ENCODE assay signal across 16 mouse cellular contexts in the genomic region with DNA sequence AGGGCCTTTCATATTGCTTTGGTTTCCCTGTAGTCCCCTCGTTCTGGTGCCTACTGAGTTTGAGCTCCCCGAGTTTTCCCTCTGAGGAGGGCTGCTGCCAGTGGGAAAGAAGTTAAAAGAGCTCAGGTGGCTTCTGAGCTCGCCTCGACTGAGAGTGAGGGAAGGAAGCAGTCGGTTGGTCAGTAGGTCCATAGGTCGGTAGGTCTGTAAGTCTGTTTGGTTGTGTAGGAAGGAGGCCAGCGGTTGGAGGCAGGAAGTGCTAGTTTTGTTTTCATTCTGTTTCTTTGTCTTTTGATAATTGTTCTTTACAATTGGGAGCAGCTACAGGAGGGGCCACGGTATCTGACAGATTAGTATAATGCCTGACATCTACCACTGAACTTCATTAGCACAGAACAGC. TPM values are rescaled to one million over a fixed set of nuclear protein-coding genes. Genes with fewer than 3 reads are reported as not detected.
DNase-seq lines count a peak whose midpoint lies in the region; ATAC-seq and TF ChIP-seq lines count a peak whose summit lies in the region.
"Had no signal": no experiment of that assay in that cellular context is flagged by ENCODE, and none has a peak within 500 bp of the region (broad histone marks: within the 10 kb centered on the region; RNA-seq: fewer than 3 reads in every experiment).

No protein-coding gene starts in this region.

- H3K9ac ChIP-seq in forebrain, embryonic 13.5 days: 0 out of 2 replicates have a peak overlapping the region, but pooled peaks have one; percentile 30
- H3K9ac ChIP-seq in stomach, embryonic 16.5 days (ENCODE audit: low read length): no peak overlapping the region
- no peak overlapping the region for H3K9ac ChIP-seq in heart, embryonic 12.5 days
- H3K9ac ChIP-seq: heart, embryonic 15.5 days had no signal

- peaks cover 13% of the 10 kb centered on the region for H3K4me1 ChIP-seq in forebrain, embryonic 13.5 days
- H3K4me1 ChIP-seq in limb, embryonic 10.5 days: peaks cover 8% of the 10 kb centered on the region; the same call in 1 of the 2 replicates
- no peaks in the 10 kb centered on the region; the same call in 1 of the 2 replicates for H3K4me1 ChIP-seq in stomach, embryonic 16.5 days (ENCODE audit: control insufficient read depth, insufficient read depth, low read length)
- peaks cover 10% of the 10 kb centered on the region for H3K4me1 ChIP-seq in heart, embryonic 12.5 days (replicated peaks)

- H3K9me3 ChIP-seq in forebrain, embryonic 13.5 days (replicated peaks): no peaks in the 10 kb centered on the region
- no peaks in the 10 kb centered on the region for H3K9me3 ChIP-seq in limb, embryonic 10.5 days (replicated peaks)
- no peaks in the 10 kb centered on the region for H3K9me3 ChIP-seq in stomach, embryonic 16.5 days (replicated peaks; ENCODE audit: control insufficient read depth, low read length)
- no peaks in the 10 kb centered on the region for H3K9me3 ChIP-seq in heart, embryonic 12.5 days (replicated peaks)
- H3K9me3 ChIP-seq: heart, embryonic 15.5 days; megakaryocyte, embryonic 14.5 days had no signal

- no peak for TF ChIP-seq CTCF in layer of hippocampus, adult 2 months (conservative IDR thresholded peaks at IDR 0.05)

- 0 out of 2 replicates have a peak overlapping the region, but pooled peaks have one; percentile 10 for H3K4me2 ChIP-seq in forebrain, embryonic 13.5 days
- H3K4me2 ChIP-seq in stomach, embryonic 16.5 days (ENCODE audit: low read depth, low read length): no peak overlapping the region
- H3K4me2 ChIP-seq in heart, embryonic 12.5 days: no peak overlapping the region
- H3K4me2 ChIP-seq: heart, embryonic 15.5 days had no signal

- no peak overlapping the region for H3K4me3 ChIP-seq in layer of hippocampus, adult 2 months
- H3K4me3 ChIP-seq in forebrain, embryonic 13.5 days: no peak overlapping the region
- H3K4me3 ChIP-seq in limb, embryonic 10.5 days: no peak overlapping the region
- no peak overlapping the region for H3K4me3 ChIP-seq in stomach, embryonic 16.5 days (replicated peaks; ENCODE audit: low read length)
- no peak overlapping the region for H3K4me3 ChIP-seq in heart, embryonic 12.5 days
- H3K4me3 ChIP-seq: erythroblast, embryonic 14.5 days; heart, embryonic 15.5 days; megakaryocyte, embryonic 14.5 days had no signal

- WGBS in forebrain, embryonic 13.5 days: 19% methylated on average over 8 of the region's 8 CpGs
- WGBS in limb, embryonic 10.5 days: 77% methylated on average over 8 of the region's 8 CpGs
- WGBS in stomach, embryonic 16.5 days: 64% methylated on average over 8 of the region's 8 CpGs
- 70% methylated on average over 8 of the region's 8 CpGs for WGBS in heart, embryonic 12.5 days

- peak overlapping the region; percentile 37; the same call in 1 of the 2 replicates for H3K27ac ChIP-seq in layer of hippocampus, adult 2 months
- peak overlapping the region; percentile 65 for H3K27ac ChIP-seq in forebrain, embryonic 13.5 days
- peak overlapping the region; percentile 39; the same call in 1 of the 2 replicates for H3K27ac ChIP-seq in limb, embryonic 10.5 days
- H3K27ac ChIP-seq in stomach, embryonic 16.5 days (ENCODE audit: low read length): peak overlapping the region; percentile 2; the same call in 1 of the 2 replicates
- H3K27ac ChIP-seq in heart, embryonic 12.5 days (ENCODE audit: poor library complexity, severe bottlenecking): no peak overlapping the region
- H3K27ac ChIP-seq: heart, embryonic 15.5 days had no signal

- no peaks in the 10 kb centered on the region for H3K27me3 ChIP-seq in forebrain, embryonic 13.5 days
- no peaks in the 10 kb centered on the region for H3K27me3 ChIP-seq in limb, embryonic 10.5 days (ENCODE audit: low read depth, poor library complexity, severe bottlenecking)
- H3K27me3 ChIP-seq in stomach, embryonic 16.5 days (ENCODE audit: control insufficient read depth, insufficient read depth, low read length): no peaks in the 10 kb centered on the region
- no peaks in the 10 kb centered on the region for H3K27me3 ChIP-seq in heart, embryonic 12.5 days (replicated peaks)
- H3K27me3 ChIP-seq: heart, embryonic 15.5 days; megakaryocyte, embryonic 14.5 days had no signal

- no peak for DNase-seq in layer of hippocampus, adult 2 months (ENCODE audit: low spot score in 2 of 2)
- no peak for DNase-seq in layer of hippocampus, adult 11-12 months (ENCODE audit: low spot score)
- DNase-seq in limb, embryonic 10.5 days (ENCODE audit: low spot score): no peak
- no peak for DNase-seq in layer of hippocampus, adult 9-10 months (ENCODE audit: low spot score)
- DNase-seq: adrenal gland, postnatal 10 days; gastrocnemius, postnatal 10 days; lung, adult 2 months; right cerebral cortex, postnatal 25 days; thymus, postnatal 25 days had no signal

- no peak for ATAC-seq in forebrain, embryonic 13.5 days
- no peak for ATAC-seq in stomach, embryonic 16.5 days (ENCODE audit: insufficient read depth, low FRiP score)
- no peak for ATAC-seq in heart, embryonic 12.5 days (ENCODE audit: insufficient number of reproducible peaks, low FRiP score)
- ATAC-seq: intestine, embryonic 16.5 days had no signal

- peaks cover 53% of the 10 kb centered on the region for H3K36me3 ChIP-seq in forebrain, embryonic 13.5 days (ENCODE audit: poor library complexity, severe bottlenecking)
- H3K36me3 ChIP-seq in limb, embryonic 10.5 days: peaks cover 82% of the 10 kb centered on the region
- H3K36me3 ChIP-seq in stomach, embryonic 16.5 days (ENCODE audit: control insufficient read depth, insufficient read depth, low read length): peaks cover 5% of the 10 kb centered on the region; the same call in 1 of the 2 replicates
- peaks cover 51% of the 10 kb centered on the region for H3K36me3 ChIP-seq in heart, embryonic 12.5 days

RNA-seq across cellular contexts. Expression of a gene that starts 16.3 kb away (rescaled TPM):
- total RNA-seq in layer of hippocampus, adult 2 months (2021): 10 to 100 TPM; 85.5 to 86.1 TPM
- polyA plus RNA-seq in forebrain, embryonic 13.5 days (2015; fragmentation: Nextera tagmentation; extraction: Ambion mirVana): 120 and 124 TPM in 2 replicates
- 122 and 126 TPM in 2 replicates for polyA plus RNA-seq in limb, embryonic 10.5 days (2016; fragmentation: Nextera tagmentation; extraction: Ambion mirVana)
- polyA plus RNA-seq in stomach, embryonic 16.5 days (2015; fragmentation: Nextera tagmentation; extraction: Ambion mirVana): 121 and 122 TPM in 2 replicates
- 68.8 and 72.1 TPM in 2 replicates for polyA plus RNA-seq in heart, embryonic 12.5 days (2016; fragmentation: Nextera tagmentation; extraction: Ambion mirVana)

RNA-seq across cellular contexts. Expression of a gene that starts 16.3 kb away (rescaled TPM):
- total RNA-seq in layer of hippocampus, adult 2 months (2021): 10 to 100 TPM; 25.9 to 26.3 TPM
- 126 and 139 TPM in 2 replicates for polyA plus RNA-seq in forebrain, embryonic 13.5 days (2015; fragmentation: Nextera tagmentation; extraction: Ambion mirVana)
- polyA plus RNA-seq in limb, embryonic 10.5 days (2016; fragmentation: Nextera tagmentation; extraction: Ambion mirVana): 166 and 171 TPM in 2 replicates
- polyA plus RNA-seq in stomach, embryonic 16.5 days (2015; fragmentation: Nextera tagmentation; extraction: Ambion mirVana): 144 and 158 TPM in 2 replicates
- 161 and 176 TPM in 2 replicates for polyA plus RNA-seq in heart, embryonic 12.5 days (2016; fragmentation: Nextera tagmentation; extraction: Ambion mirVana)

RNA-seq across cellular contexts. Expression of a gene that starts 40.6 kb away (rescaled TPM):
- total RNA-seq in layer of hippocampus, adult 2 months (2021): 1 to 10 TPM; 4.6 to 6.9 TPM
- 2.7 and 3.1 TPM in 2 replicates for polyA plus RNA-seq in forebrain, embryonic 13.5 days (2015; fragmentation: Nextera tagmentation; extraction: Ambion mirVana)
- polyA plus RNA-seq in limb, embryonic 10.5 days (2016; fragmentation: Nextera tagmentation; extraction: Ambion mirVana): 1.9 and 2.4 TPM in 2 replicates
- polyA plus RNA-seq in stomach, embryonic 16.5 days (2015; fragmentation: Nextera tagmentation; extraction: Ambion mirVana): 3.1 and 4.3 TPM in 2 replicates
- 2.4 and 3.0 TPM in 2 replicates for polyA plus RNA-seq in heart, embryonic 12.5 days (2016; fragmentation: Nextera tagmentation; extraction: Ambion mirVana)

RNA-seq across cellular contexts. Expression of a gene that starts 47.9 kb away (rescaled TPM):
- total RNA-seq in layer of hippocampus, adult 2 months (2021): under 1 TPM; 0.47 to 0.61 TPM
- polyA plus RNA-seq in forebrain, embryonic 13.5 days (2015; fragmentation: Nextera tagmentation; extraction: Ambion mirVana): 2.4 and 4.1 TPM in 2 replicates
- 2.9 and 3.6 TPM in 2 replicates for polyA plus RNA-seq in limb, embryonic 10.5 days (2016; fragmentation: Nextera tagmentation; extraction: Ambion mirVana)
- 7.6 and 10.2 TPM in 2 replicates for polyA plus RNA-seq in stomach, embryonic 16.5 days (2015; fragmentation: Nextera tagmentation; extraction: Ambion mirVana)
- polyA plus RNA-seq in heart, embryonic 12.5 days (2016; fragmentation: Nextera tagmentation; extraction: Ambion mirVana): 6.4 and 8.1 TPM in 2 replicates

RNA-seq across cellular contexts. Expression of a gene that starts 50.1 kb away (rescaled TPM):
- total RNA-seq in layer of hippocampus, adult 2 months (2021): 100 to 1,000 TPM; 195 to 201 TPM
- 357 and 381 TPM in 2 replicates for polyA plus RNA-seq in forebrain, embryonic 13.5 days (2015; fragmentation: Nextera tagmentation; extraction: Ambion mirVana)
- polyA plus RNA-seq in limb, embryonic 10.5 days (2016; fragmentation: Nextera tagmentation; extraction: Ambion mirVana): 501 and 523 TPM in 2 replicates
- 835 and 861 TPM in 2 replicates for polyA plus RNA-seq in stomach, embryonic 16.5 days (2015; fragmentation: Nextera tagmentation; extraction: Ambion mirVana)
- polyA plus RNA-seq in heart, embryonic 12.5 days (2016; fragmentation: Nextera tagmentation; extraction: Ambion mirVana): 405 and 410 TPM in 2 replicates
